Mouse (Mus musculus) C3H10T1/2 (cell line): ENCODE data around the gene Rnase12. TPM values are rescaled to one million over a fixed set of nuclear protein-coding genes. Genes with fewer than 3 reads are reported as not detected.

Source experiments
- polyA plus RNA-seq, 2 experiments: library from polyadenylated mRNA; unstranded; fragments of >200 nt; fragmentation: generic; extraction: Trizol; gene quantifications; one replicate each; pipeline ENCODE4 v1.2.1; 2012; ENCODE audit warnings: missing spikeins in 2 of 2

Rnase12 gene
- not detected for polyA plus RNA-seq

DNA sequence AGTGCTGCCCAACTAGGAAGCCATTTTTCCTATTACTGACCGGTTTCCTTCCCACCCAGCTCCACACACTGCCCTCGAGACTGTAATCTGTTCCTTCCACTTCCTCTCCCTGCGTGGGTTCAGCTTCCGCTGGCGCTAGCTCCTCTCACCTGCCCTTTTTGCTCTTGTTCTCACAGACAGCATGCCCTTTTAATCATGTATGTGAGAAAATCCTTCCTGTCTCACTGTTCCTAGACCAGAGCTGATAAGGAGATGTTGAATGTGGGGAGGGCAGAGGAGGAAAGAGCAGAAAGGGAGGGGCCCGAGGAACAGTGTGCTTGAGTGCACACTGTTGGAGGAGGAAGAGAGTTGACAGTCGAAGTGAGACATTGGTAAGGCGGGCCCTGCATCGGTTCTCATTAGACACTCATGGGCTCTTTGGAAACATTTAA lies at the start of gene Rnase12:
Gene Rnase12, minus strand, starts transcription at position 261 of the 431 bp plus-strand sequence.

DNA sequence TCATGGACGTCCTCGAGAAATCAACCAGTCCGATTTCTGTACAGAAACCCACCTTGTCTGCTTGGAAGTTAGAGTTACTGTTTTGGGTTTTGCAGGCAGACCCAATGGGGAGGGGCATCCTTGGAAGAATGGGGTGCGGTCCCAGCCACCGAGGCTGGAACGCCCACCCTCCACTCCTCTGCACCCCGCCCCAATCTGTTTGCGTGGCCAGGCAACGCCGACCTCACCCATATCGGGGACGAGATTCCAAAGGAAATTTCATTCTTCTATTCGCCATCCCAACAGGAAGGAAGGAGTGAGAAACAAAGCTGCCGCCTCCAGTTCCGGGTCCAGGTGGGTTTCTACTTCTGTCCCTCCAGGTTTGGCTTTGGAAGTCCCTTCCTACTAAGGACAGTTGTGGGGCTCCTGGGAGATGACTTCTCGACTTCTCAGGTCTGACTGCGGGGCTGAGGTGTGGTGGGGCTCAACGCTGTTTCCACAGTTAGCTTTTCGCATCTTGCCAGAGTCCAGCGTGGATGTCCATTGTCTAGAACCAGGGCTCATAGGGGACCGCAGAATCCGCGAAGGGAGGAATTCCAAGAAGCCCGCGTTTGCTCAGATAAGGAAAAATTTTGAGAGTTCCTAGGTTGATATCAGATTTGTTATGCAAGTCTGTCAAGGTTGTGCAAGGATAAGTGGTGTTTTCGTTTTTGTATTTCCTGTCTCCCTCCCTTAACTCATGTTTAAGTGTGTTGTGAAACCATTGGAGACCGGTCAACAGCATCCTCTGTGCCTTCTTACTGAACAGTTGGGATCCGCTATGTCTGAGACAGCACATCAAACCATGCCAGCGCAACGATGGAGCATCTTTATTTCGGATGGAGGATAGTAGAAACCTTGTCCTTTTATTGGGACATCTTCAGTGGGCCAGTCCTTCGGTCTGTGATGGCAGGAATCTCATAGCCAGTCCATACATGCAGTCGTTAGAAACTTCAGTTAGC lies 33.8 kb upstream of the Rnase12 start, which contains the start of the genes Rnase4 and Ang:
Gene Rnase4, plus strand, starts transcription at position 157 of the 980 bp plus-strand sequence.
Gene Ang, plus strand, starts transcription at position 230 of the 980 bp plus-strand sequence.

DNA sequence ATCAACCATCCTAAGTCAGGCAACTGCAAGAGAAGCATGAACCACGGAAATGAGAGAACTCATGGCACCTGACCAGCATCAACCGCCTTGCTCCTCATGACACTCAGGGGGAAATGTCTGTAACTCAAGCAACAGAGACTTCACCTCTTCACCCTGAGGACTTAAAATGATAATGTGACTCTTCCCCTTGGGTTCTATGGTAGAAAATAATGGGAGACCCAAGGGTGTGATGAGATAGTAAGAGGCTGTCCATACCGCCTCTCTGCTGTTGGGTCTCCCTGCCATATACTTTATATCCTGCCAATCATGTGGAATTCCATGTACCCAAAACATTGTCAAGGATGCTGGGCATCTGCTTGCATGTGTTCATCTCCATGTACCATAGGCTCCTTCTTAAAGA lies 16.9 kb upstream of the Rnase12 start, which contains the start of gene Olfr750:
Gene Olfr750, minus strand, starts transcription at position 101 of the 400 bp plus-strand sequence.

DNA sequence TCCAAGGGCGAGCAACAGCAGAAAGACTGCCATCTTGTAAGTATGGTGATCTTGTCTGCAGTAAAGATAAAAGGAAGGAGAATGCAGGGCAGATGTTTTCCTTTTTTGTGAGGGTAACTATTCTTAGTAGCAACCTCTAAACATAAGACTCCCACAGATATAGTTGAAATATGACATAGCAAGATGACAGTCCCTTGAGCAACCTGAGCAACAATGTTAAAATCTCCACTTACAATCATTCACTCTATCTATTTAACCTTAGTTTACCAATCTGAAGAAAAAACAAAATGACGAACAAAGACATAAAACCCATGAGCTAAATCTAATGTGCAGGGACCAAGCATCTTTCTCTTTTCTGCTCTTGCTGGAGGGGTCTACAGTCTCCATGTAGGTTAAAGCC lies 7.4 kb downstream of the Rnase12 start, which contains the start of gene Rnase11:
Gene Rnase11, minus strand, starts transcription at position 101 of the 400 bp plus-strand sequence.

DNA sequence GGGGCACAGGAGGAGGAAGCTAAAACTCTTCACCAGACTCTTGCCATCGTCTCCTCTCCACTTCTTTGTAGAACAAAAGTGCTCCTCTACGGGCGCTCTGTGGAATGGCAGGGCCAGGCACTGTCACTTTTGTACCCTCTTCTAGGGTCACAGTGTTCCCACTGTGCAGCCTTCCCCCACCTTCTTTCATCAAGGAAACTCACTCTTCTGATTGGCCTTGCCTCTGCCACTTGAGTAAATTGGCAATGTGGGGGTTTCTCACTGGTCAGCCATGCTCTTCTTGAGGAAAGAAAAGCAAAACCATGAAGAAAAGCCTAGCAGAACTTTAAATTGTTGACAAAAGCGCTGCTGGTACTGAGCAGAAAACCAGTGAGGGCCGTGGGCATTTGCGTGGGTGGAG lies 15.7 kb downstream of the Rnase12 start, which contains the start of gene Rnase9:
Gene Rnase9, minus strand, starts transcription at position 101 of the 400 bp plus-strand sequence.

DNA sequence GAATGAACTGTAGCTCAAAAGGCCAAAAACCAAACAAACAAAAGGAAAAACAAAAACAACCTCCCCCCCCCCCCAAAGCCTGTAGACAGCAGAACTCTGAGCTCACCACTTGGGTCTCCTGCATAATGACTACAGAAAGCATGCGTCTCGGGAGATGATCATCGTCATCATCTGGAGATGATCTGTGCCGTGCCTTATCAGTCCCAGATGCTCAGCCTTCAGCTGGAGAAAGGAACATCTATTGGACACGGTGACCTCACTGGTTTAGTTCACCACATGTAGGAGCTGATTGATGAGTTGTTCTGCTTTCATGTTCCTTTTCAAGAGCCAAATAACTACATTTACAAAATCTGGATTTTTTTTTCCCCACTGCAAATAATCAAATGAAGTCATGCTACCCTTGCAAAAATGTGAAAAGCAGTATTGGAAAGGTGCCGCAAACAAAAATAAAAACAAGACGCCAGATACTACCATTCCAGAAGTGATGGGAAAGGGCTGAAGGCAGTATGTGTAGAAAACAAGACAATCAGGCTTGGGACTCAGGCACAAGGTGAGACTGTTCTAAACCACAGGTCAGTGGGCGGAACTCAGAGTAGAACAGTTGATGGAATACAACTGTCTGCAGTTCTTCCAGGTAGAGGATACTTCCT lies 50.2 kb downstream of the Rnase12 start, which contains the start of gene Rnase10:
Gene Rnase10, plus strand, starts transcription at position 600 of the 650 bp plus-strand sequence.

Other genes starting within 250 kb of the Rnase12 start
- gene Ccnb1ip1, start 249.9 kb downstream of the Rnase12 start, polyA plus RNA-seq, result not detected
- 10 to 100 TPM in 1 of 2 experiments, 1 to 10 TPM in 1; 2.8 to 16.9 TPM for gene Parp2, start 249.8 kb downstream of the Rnase12 start, polyA plus RNA-seq
- gene Tep1, start 187.1 kb downstream of the Rnase12 start, polyA plus RNA-seq, result 10 to 100 TPM; 12.0 to 25.0 TPM
- gene Klhl33, start 160.2 kb downstream of the Rnase12 start, polyA plus RNA-seq, result under 1 TPM; 0.01 to 0.52 TPM
- gene Osgep, start 132.8 kb downstream of the Rnase12 start, polyA plus RNA-seq, result 10 to 100 TPM; 34.1 to 57.0 TPM
- gene Apex1, start 132.7 kb downstream of the Rnase12 start, polyA plus RNA-seq, result 100 to 1,000 TPM in 1 of 2 experiments, 10 to 100 TPM in 1; 65.4 to 178 TPM
- gene Pip4p1, start 126.8 kb downstream of the Rnase12 start, polyA plus RNA-seq, result 10 to 100 TPM; 35.4 to 55.3 TPM
- gene Pnp, start 126.6 kb downstream of the Rnase12 start, polyA plus RNA-seq, result 10 to 100 TPM; 21.1 to 92.2 TPM
- gene Gm49342, start 113.1 kb downstream of the Rnase12 start, polyA plus RNA-seq, result 10 to 100 TPM in 1 of 2 experiments, 1 to 10 TPM in 1; 9.5 to 31.7 TPM
- under 1 TPM; 0.19 to 0.86 TPM for gene Pnp2, start 101.7 kb downstream of the Rnase12 start, polyA plus RNA-seq
- gene Rnase10, start 49.9 kb downstream of the Rnase12 start, polyA plus RNA-seq, result 1 to 10 TPM in 1 of 2 experiments, under 1 TPM in 1; 0.11 to 4.8 TPM
- not detected for gene Rnase9, start 15.8 kb downstream of the Rnase12 start, polyA plus RNA-seq
- gene Rnase11, start 7.5 kb downstream of the Rnase12 start, polyA plus RNA-seq, result not detected
- not detected for gene Olfr750, start 16.8 kb upstream of the Rnase12 start, polyA plus RNA-seq
- gene Rnase4, start 33.4 kb upstream of the Rnase12 start, polyA plus RNA-seq, result 10 to 100 TPM in 1 of 2 experiments, under 1 TPM in 1; 0.44 to 20.1 TPM
- gene Ang, start 33.5 kb upstream of the Rnase12 start, polyA plus RNA-seq, result 1 to 10 TPM in 1 of 2 experiments, under 1 TPM in 1; 0.88 to 1.8 TPM
- not detected for gene Eddm3b, start 56.8 kb upstream of the Rnase12 start, polyA plus RNA-seq
- under 1 TPM in 1 of 2 experiments, not detected in 1; 0.04 TPM for gene Rnase6, start 66.2 kb upstream of the Rnase12 start, polyA plus RNA-seq
- under 1 TPM in 1 of 2 experiments, not detected in 1; 0.06 TPM for gene Rnase1, start 89.1 kb upstream of the Rnase12 start, polyA plus RNA-seq
- not detected for gene Rnase2b, start 104.6 kb upstream of the Rnase12 start, polyA plus RNA-seq
- gene Ang2, start 141.5 kb upstream of the Rnase12 start, polyA plus RNA-seq, result under 1 TPM; 0.44 to 0.73 TPM
- not detected for gene Ear14, start 145.7 kb upstream of the Rnase12 start, polyA plus RNA-seq
- not detected for gene Rnase2a, start 198.5 kb upstream of the Rnase12 start, polyA plus RNA-seq